Mouse (Mus musculus): ENCODE results near the gene Slc12a1. TPM values are rescaled to one million over a fixed set of nuclear protein-coding genes. Genes with fewer than 3 reads are reported as not detected.

The Slc12a1 gene
- polyA plus RNA-seq, 1 experiment = not detected

GRCm38 (mm10) chr2:125245545-125246285, 93.4 kb downstream of the Slc12a1 start:
- TF ChIP-seq GATA1 (IDR thresholded peaks at IDR 0.05; ENCODE audit: low read length) = no peak

GRCm38 (mm10) chr2:125246669-125247068, 94.4 kb downstream of the Slc12a1 start:
- no peak for TF ChIP-seq GATA1 (IDR thresholded peaks at IDR 0.05; ENCODE audit: low read length)

- no peak for TF ChIP-seq GATA1 (IDR thresholded peaks at IDR 0.05; ENCODE audit: low read length)
These were observed 95.0 kb downstream of the Slc12a1 start, which contains the start of gene Dut for GRCm38 (mm10) chr2:125247108-125247961. TSS of gene Dut (plus strand) at chr2:125247190.

- no peak for TF ChIP-seq GATA1 (IDR thresholded peaks at IDR 0.05; ENCODE audit: low read length)
These were observed 95.6 kb downstream of the Slc12a1 start for GRCm38 (mm10) chr2:125247962-125248235.

DNA sequence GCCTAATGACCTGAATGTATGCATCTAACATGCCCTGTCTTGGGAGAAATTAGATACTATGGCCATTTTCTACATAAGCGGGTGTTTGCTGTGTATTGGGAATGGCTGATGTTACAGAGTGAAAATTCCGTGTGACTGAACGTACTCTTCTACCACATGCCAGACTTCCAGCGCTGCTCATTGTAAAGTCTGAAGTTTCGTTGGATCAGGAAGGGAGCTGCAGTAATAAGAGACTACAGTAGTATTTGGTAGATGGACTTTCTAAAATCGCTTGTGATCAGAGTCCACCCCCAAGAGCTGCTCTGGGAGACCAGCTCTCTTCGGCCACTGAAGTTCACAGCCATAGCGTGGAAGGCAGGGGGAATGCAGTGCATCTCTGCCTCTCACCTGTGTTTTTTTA, 96.0 kb downstream of the Slc12a1 start:
- no peak for TF ChIP-seq GATA1 (IDR thresholded peaks at IDR 0.05; ENCODE audit: low read length)

GRCm38 (mm10) chr2:125249339-125249738, 97.0 kb downstream of the Slc12a1 start:
- TF ChIP-seq GATA1 (IDR thresholded peaks at IDR 0.05; ENCODE audit: low read length) = no peak

DNA sequence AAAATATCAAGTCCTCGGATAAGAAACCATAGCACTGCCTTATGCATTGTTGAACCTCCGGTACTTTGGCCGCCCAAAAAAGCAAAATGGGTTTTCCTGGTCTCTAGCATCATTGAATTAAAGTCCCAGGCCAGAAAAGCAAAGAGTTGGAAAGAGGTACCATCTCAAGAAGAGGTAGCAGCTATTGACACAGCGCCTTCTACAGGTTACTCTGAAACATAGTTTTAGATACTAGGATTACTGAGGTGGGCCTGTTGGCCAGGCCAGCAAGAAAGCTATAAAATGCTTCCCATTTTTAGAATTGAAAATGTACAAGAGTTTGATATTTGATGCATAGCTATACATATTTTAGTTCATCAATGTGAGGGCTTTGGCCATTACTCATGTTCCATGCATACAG, 97.6 kb downstream of the Slc12a1 start:
- no peak for TF ChIP-seq GATA1 (IDR thresholded peaks at IDR 0.05; ENCODE audit: low read length)

GRCm38 (mm10) chr2:125251781-125252180, 99.5 kb downstream of the Slc12a1 start:
- no peak for TF ChIP-seq GATA1 (IDR thresholded peaks at IDR 0.05; ENCODE audit: low read length)

DNA sequence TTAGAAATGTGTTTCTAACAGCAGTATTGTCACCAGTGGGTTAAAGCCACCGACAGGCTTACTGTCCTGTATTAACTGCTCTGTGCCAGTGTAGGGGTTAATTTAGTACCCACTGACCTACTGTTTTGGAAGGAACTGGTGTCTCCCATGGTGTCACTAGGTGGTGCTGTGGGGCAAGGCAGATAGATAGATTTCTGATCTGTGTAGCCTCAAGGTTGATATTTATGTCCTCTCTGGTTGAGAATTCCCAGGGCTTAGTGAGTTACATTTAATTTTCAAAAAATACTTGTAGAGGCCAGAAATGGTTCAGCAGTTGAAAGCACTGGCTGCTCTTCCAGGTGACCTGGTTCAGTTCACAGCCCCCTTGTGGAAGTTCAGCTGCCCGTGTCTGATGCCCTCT, 100.0 kb downstream of the Slc12a1 start:
- no peak for TF ChIP-seq GATA1 (IDR thresholded peaks at IDR 0.05; ENCODE audit: low read length)

GRCm38 (mm10) chr2:125253699-125254098, 101.4 kb downstream of the Slc12a1 start:
- no peak for TF ChIP-seq GATA1 (IDR thresholded peaks at IDR 0.05; ENCODE audit: low read length)

GRCm38 (mm10) chr2:125254630-125255029, 102.3 kb downstream of the Slc12a1 start:
- TF ChIP-seq GATA1 (IDR thresholded peaks at IDR 0.05; ENCODE audit: low read length) = no peak

DNA sequence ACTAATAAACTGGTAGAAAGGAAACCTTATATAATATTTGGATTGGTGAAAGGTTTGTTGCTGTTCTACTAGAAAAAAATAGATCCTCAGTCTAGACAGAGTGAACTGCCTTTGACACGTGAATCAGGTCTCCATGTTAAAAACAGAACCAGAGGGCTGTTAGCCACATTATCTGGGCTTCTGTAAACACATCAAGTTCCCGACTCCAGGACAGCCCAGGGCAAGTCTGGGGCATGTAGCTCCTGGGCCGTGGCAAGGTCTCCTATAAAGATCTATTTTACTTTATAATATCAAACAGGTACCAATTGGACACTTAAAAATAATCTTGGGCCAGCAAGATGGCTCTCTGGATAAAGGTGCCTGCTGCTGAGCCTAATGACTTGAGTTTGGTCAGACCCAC, 103.6 kb downstream of the Slc12a1 start:
- TF ChIP-seq GATA1 (IDR thresholded peaks at IDR 0.05; ENCODE audit: low read length) = no peak

- TF ChIP-seq GATA1 (IDR thresholded peaks at IDR 0.05; ENCODE audit: low read length) = no peak
These were observed 107.2 kb downstream of the Slc12a1 start for GRCm38 (mm10) chr2:125259230-125260120.

- no peak for TF ChIP-seq GATA1 (IDR thresholded peaks at IDR 0.05; ENCODE audit: low read length)
These were observed 108.0 kb downstream of the Slc12a1 start for GRCm38 (mm10) chr2:125260326-125260725.

GRCm38 (mm10) chr2:125263056-125263455, 110.8 kb downstream of the Slc12a1 start:
- no peak for TF ChIP-seq GATA1 (IDR thresholded peaks at IDR 0.05; ENCODE audit: low read length)

DNA sequence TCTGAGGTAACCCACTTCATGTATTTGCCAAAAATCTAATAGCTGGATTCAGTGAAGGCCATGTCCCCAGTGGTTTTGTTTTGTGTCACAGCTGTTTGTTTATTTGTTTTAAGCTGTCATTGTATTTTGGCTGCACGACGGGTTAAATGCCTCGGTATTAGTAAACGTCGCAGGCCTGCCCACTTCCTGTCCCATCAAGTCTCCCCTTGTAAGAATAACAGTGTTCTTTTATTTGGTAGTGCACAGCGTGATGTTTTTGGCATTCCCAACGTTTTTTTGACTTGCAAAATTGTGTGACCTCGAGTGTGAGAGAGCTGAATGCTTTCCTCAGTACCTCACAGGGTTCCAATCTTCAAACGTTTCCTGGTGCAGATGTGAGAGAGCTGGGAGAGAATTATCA, 111.4 kb downstream of the Slc12a1 start:
- no peak for TF ChIP-seq GATA1 (IDR thresholded peaks at IDR 0.05; ENCODE audit: low read length)

Data from G1E-ER4 (cell line).